Mouse (Mus musculus) urinary bladder, adult 2 months (tissue): Measurements from ENCODE around the gene Krtap5-2. TPM values are rescaled to one million over a fixed set of nuclear protein-coding genes. Genes with fewer than 3 reads are reported as not detected.
"Not testable (repeated sequence)": the region's sequence is repeated elsewhere in the genome, so short reads cannot be mapped to it uniquely, and the experiment has no call there.

Experiments
- DNase-seq: peaks from one replicate; pipeline ENCODE4 v3.0.0; 2022; ENCODE audit warnings: low spot score
- polyA plus RNA-seq: library from polyadenylated mRNA; depleted of rRNA; stranded (reverse); fragments of >200 nt; gene quantifications from 2 replicates; pipeline ENCODE4 v1.2.3, GENCODE M21; 2012; rRNA removed

Gene Krtap5-2
- polyA plus RNA-seq = not detected in 2 replicates

GRCm38 (mm10) chr7:142175905-142176304 is at the start of gene Krtap5-2:
Gene Krtap5-2, minus strand, starts transcription at chr7:142176005.
- not testable (repeated sequence) for DNase-seq

- no peak for DNase-seq
These were observed 48.7 kb upstream of the Krtap5-2 start for GRCm38 (mm10) chr7:142224518-142224917.

GRCm38 (mm10) chr7:142212136-142212535 is 36.3 kb upstream of the Krtap5-2 start:
- not testable (repeated sequence) for DNase-seq

- DNase-seq = no peak
These were observed 35.8 kb upstream of the Krtap5-2 start, which contains the start of gene Gm7579 for GRCm38 (mm10) chr7:142211559-142211958. Gene Gm7579, plus strand, starts transcription at chr7:142211859.

GRCm38 (mm10) chr7:142206891-142207290 is 31.1 kb upstream of the Krtap5-2 start:
- DNase-seq = not testable (repeated sequence)

- no peak for DNase-seq
These were observed 29.7 kb upstream of the Krtap5-2 start for GRCm38 (mm10) chr7:142205488-142205887.

- DNase-seq = no peak
These were observed 25.3 kb upstream of the Krtap5-2 start, which contains the start of gene Krtap5-3 for GRCm38 (mm10) chr7:142201064-142201463. Gene Krtap5-3, plus strand, starts transcription at chr7:142201364.

- DNase-seq = no peak
These were observed 22.9 kb upstream of the Krtap5-2 start for GRCm38 (mm10) chr7:142198748-142199147.

GRCm38 (mm10) chr7:142190289-142190688 is 14.5 kb upstream of the Krtap5-2 start, which contains the start of gene Gm10153:
Gene Gm10153, minus strand, starts transcription at chr7:142190389.
- DNase-seq = no peak

- no peak for DNase-seq
These were observed 12.4 kb upstream of the Krtap5-2 start for GRCm38 (mm10) chr7:142188156-142188555.

- no peak for DNase-seq
These were observed 5.2 kb upstream of the Krtap5-2 start for GRCm38 (mm10) chr7:142181021-142181420.

- no peak for DNase-seq
These were observed 2.9 kb upstream of the Krtap5-2 start for GRCm38 (mm10) chr7:142178685-142179084.

GRCm38 (mm10) chr7:142169836-142170235 is 6.0 kb downstream of the Krtap5-2 start:
- DNase-seq = no peak

GRCm38 (mm10) chr7:142165639-142166038 is 10.2 kb downstream of the Krtap5-2 start, which contains the start of gene Gm4553:
Gene Gm4553, minus strand, starts transcription at chr7:142165739.
- not testable (repeated sequence) for DNase-seq

GRCm38 (mm10) chr7:142159366-142159765 is 16.4 kb downstream of the Krtap5-2 start:
- DNase-seq = no peak

- DNase-seq = not testable (repeated sequence)
These were observed 18.8 kb downstream of the Krtap5-2 start, which contains the start of gene Gm29735 for GRCm38 (mm10) chr7:142157013-142157412. Gene Gm29735, minus strand, starts transcription at chr7:142157113.

GRCm38 (mm10) chr7:142155308-142155707 is 20.5 kb downstream of the Krtap5-2 start:
- no peak for DNase-seq

GRCm38 (mm10) chr7:142152191-142152590 is 23.6 kb downstream of the Krtap5-2 start:
- DNase-seq = no peak

GRCm38 (mm10) chr7:142148633-142149032 is 27.2 kb downstream of the Krtap5-2 start:
- no peak for DNase-seq

GRCm38 (mm10) chr7:142146033-142146432 is 29.8 kb downstream of the Krtap5-2 start:
- no peak for DNase-seq

GRCm38 (mm10) chr7:142145413-142145940 is 30.3 kb downstream of the Krtap5-2 start:
- no peak for DNase-seq

- no peak for DNase-seq
These were observed 31.3 kb downstream of the Krtap5-2 start, which contains the start of gene Gm45337 for GRCm38 (mm10) chr7:142144507-142144906. Gene Gm45337, minus strand, starts transcription at chr7:142144607.

- not testable (repeated sequence) for DNase-seq
These were observed 32.2 kb downstream of the Krtap5-2 start for GRCm38 (mm10) chr7:142143506-142144010.
